Mouse (Mus musculus): ENCODE results near the gene Plac9b. TPM values are rescaled to one million over a fixed set of nuclear protein-coding genes. Genes with fewer than 3 reads are reported as not detected.

The Plac9b gene
- polyA plus RNA-seq (2012; rRNA removed), result 0.81 and 3.7 TPM in 2 replicates

GRCm38 (mm10) chr14:26182380-26182779 lies at the start of gene Plac9b:
Gene Plac9b, minus strand, starts transcription at chr14:26182480.

GRCm38 (mm10) chr14:26206926-26207247 lies 24.6 kb upstream of the Plac9b start, which contains the start of gene Tmem254b:
Gene Tmem254b, minus strand, starts transcription at chr14:26207041.

GRCm38 (mm10) chr14:26118150-26118549 lies 64.1 kb downstream of the Plac9b start, which contains the start of gene Duxbl2:
Gene Duxbl2, plus strand, starts transcription at chr14:26118349.

Other genes starting within 250 kb of the Plac9b start
- not detected in 2 replicates for gene Cphx1, start 244.2 kb downstream of the Plac9b start, polyA plus RNA-seq (2012; rRNA removed)
- gene Duxbl1, start 203.9 kb downstream of the Plac9b start, polyA plus RNA-seq (2012; rRNA removed), result 17.3 and 17.5 TPM in 2 replicates
- gene Gm9780, start 139.8 kb downstream of the Plac9b start, polyA plus RNA-seq (2012; rRNA removed), result 1.1 and 1.2 TPM in 2 replicates
- gene Tmem254c, start 115.1 kb downstream of the Plac9b start, polyA plus RNA-seq (2012; rRNA removed), result 0.07 and 1.7 TPM in 2 replicates
- not detected in 2 replicates for gene Cphx2, start 101.0 kb downstream of the Plac9b start, polyA plus RNA-seq (2012; rRNA removed)
- gene Cphx3, start 100.2 kb downstream of the Plac9b start, polyA plus RNA-seq (2012; rRNA removed), result not detected in 2 replicates
- gene Duxbl2, start 64.1 kb downstream of the Plac9b start, polyA plus RNA-seq (2012; rRNA removed), result not detected in 2 replicates
- gene Tmem254b, start 24.6 kb upstream of the Plac9b start, polyA plus RNA-seq (2012; rRNA removed), result 9.1 and 16.7 TPM in 2 replicates
- 8.3 and 11.2 TPM in 2 replicates for gene Duxbl3, start 75.5 kb upstream of the Plac9b start, polyA plus RNA-seq (2012; rRNA removed)